Mouse (Mus musculus): ENCODE data around the gene Sfn. TPM values are rescaled to one million over a fixed set of nuclear protein-coding genes. Genes with fewer than 3 reads are reported as not detected.

Gene Sfn
- total RNA-seq, 2 experiments from 2014 or later: 2.9 to 3.7 TPM

Other genes with a start within 250 kb of the Sfn start
- gene Wdtc1, start 248.7 kb downstream of the Sfn start, total RNA-seq (2015): 10.3 and 10.6 TPM in 2 replicates
- 7.6 and 8.7 TPM in 2 replicates for gene Wdtc1, start 248.7 kb downstream of the Sfn start, total RNA-seq (2017)
- gene Slc9a1, start 232.5 kb downstream of the Sfn start, total RNA-seq (2015): 15.1 and 16.1 TPM in 2 replicates
- 6.3 and 7.3 TPM in 2 replicates for gene Slc9a1, start 232.5 kb downstream of the Sfn start, total RNA-seq (2017)
- gene Tent5b, start 122.0 kb downstream of the Sfn start, total RNA-seq (2015): 0.15 TPM in 1 of 2 replicates, not detected in the other
- not detected in 2 replicates for gene Tent5b, start 122.0 kb downstream of the Sfn start, total RNA-seq (2017)
- not detected in 2 replicates for gene Trnp1, start 103.6 kb downstream of the Sfn start, total RNA-seq (2015)
- gene Trnp1, start 103.6 kb downstream of the Sfn start, total RNA-seq (2017): not detected in 2 replicates
- gene Kdf1, start 83.2 kb downstream of the Sfn start, total RNA-seq (2015): not detected in 2 replicates
- gene Kdf1, start 83.2 kb downstream of the Sfn start, total RNA-seq (2017): not detected in 2 replicates
- 181 and 191 TPM in 2 replicates for gene Nudc, start 56.2 kb downstream of the Sfn start, total RNA-seq (2015)
- gene Nudc, start 56.2 kb downstream of the Sfn start, total RNA-seq (2017): 289 and 309 TPM in 2 replicates
- 2.9 and 3.1 TPM in 2 replicates for gene Nr0b2, start 48.8 kb downstream of the Sfn start, total RNA-seq (2015)
- gene Nr0b2, start 48.8 kb downstream of the Sfn start, total RNA-seq (2017): 0.54 and 2.7 TPM in 2 replicates
- gene Gpatch3, start 27.4 kb downstream of the Sfn start, total RNA-seq (2015): 1.6 and 2.9 TPM in 2 replicates
- 14.9 and 28.7 TPM in 2 replicates for gene Gpatch3, start 27.4 kb downstream of the Sfn start, total RNA-seq (2017)
- gene Gpn2, start 17.8 kb downstream of the Sfn start, total RNA-seq (2015): 17.1 and 21.6 TPM in 2 replicates
- gene Gpn2, start 17.8 kb downstream of the Sfn start, total RNA-seq (2017): 17.5 and 22.2 TPM in 2 replicates
- gene Zdhhc18, start 48.0 kb upstream of the Sfn start, total RNA-seq (2015): 16.2 and 27.0 TPM in 2 replicates
- 7.8 and 11.5 TPM in 2 replicates for gene Zdhhc18, start 48.0 kb upstream of the Sfn start, total RNA-seq (2017)
- 5.1 and 8.5 TPM in 2 replicates for gene Pigv, start 70.5 kb upstream of the Sfn start, total RNA-seq (2015)
- 5.0 and 5.2 TPM in 2 replicates for gene Pigv, start 70.5 kb upstream of the Sfn start, total RNA-seq (2017)
- 106 and 108 TPM in 2 replicates for gene Arid1a, start 154.6 kb upstream of the Sfn start, total RNA-seq (2015)
- gene Arid1a, start 154.6 kb upstream of the Sfn start, total RNA-seq (2017): 27.0 and 30.0 TPM in 2 replicates